Mouse (Mus musculus): ENCODE data around the gene Rad51ap1.

GRCm38 (mm10) chr6:126938853-126939486 lies 417 bp downstream of the Rad51ap1 start:
- TF ChIP-seq CTCF (IDR thresholded peaks at IDR 0.05; ENCODE audit: low read depth) (no peak), EP300 (IDR thresholded peaks at IDR 0.05; ENCODE audit: low read depth) (no peak)
